ENCODE assay signal across 23 mouse cellular contexts in genomic region chr15:100265586-100266325, GRCm38 (mm10). TPM values are rescaled to one million over a fixed set of nuclear protein-coding genes. Genes with fewer than 3 reads are reported as not detected.
"Had no signal": no experiment of that assay in that cellular context is flagged by ENCODE, and none has a peak within 500 bp of the region (broad histone marks: within the 10 kb centered on the region; RNA-seq: fewer than 3 reads in every experiment).

No protein-coding gene starts in this region.

- DNase-seq: kidney, adult 18-20 months; kidney, adult 9 months; kidney, postnatal 25 days; liver, embryonic 13.5 days; lung, adult 2 months; lung, postnatal 14 days; lung, postnatal 4 days; midbrain, embryonic 14.5 days; retina, postnatal 1 day; right cerebral cortex, postnatal 25 days; spleen, adult 18-20 months; thymus, adult 2 months; thymus, postnatal 14 days; thymus, postnatal 4 days had no signal

RNA-seq across cellular contexts. Expression of gene Tmprss12, which starts 14.9 kb away (rescaled TPM):
- total RNA-seq: layer of hippocampus, adult 8-10 months; layer of hippocampus, postnatal 10 days; left cerebral cortex, adult 18-20 months; left cerebral cortex, postnatal 10 days; left cerebral cortex, postnatal 36 days; liver, adult 2 months; megakaryocyte progenitor cell, adult 5-6 weeks; megakaryocyte-erythroid progenitor cell, adult 5-6 weeks; midbrain, postnatal 0 days had no signal
